Mouse (Mus musculus) bone marrow, adult 2 months (tissue): Measurements from ENCODE around the gene Gm12184.
A peak's percentile ranks its signal among the peaks of the same experiment; 100 is the strongest.

Experiments
- CTCF ChIP-seq: fragments of 200-500 bp; IDR thresholded peaks from 2 replicates; pipeline ENCODE4 v1.5.1; 2011; ENCODE audit warnings: low read length, control low read depth; ENCODE audit not compliant: control insufficient read depth, insufficient read depth
- POLR2A ChIP-seq: fragments of 200-500 bp; IDR thresholded peaks from 2 replicates; pipeline ENCODE4 v1.6.1; 2011; ENCODE audit warnings: low read depth, mild to moderate bottlenecking, control low read depth, low read length, borderline replicate concordance; ENCODE audit not compliant: control insufficient read depth

DNA sequence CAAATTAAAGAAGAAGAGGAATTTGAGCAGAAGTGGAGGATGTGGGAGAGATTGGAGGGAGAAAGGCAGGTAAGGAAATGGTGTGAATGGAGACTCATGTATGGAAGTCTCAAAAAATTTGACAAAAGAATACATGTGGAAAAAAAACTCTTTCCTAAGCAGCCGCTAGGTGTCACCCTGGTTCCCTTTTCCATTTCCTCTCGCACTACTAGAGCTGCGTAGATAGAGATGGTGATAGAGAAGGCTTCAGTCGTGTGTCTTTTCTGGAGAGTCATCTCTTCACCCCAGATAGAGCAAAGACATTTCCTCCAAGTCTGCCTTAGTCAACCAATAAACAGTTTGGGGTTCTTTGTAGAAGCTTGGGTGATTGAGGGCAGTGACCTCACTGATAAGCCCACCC, 48.0 kb upstream of the Gm12184 start:
- TF ChIP-seq POLR2A (no peak), CTCF (peak; percentile 24; the same call in 1 of the 2 replicates)
